Mouse (Mus musculus) brain, embryonic 14.5 days (tissue): Measurements from ENCODE around the gene Sept5.

Experiments
- CTCF ChIP-seq: fragments of 200-500 bp; IDR thresholded peaks from 2 replicates; pipeline ENCODE4 v1.5.1; 2012; ENCODE audit warnings: inconsistent platforms, mild to moderate bottlenecking, moderate library complexity, borderline replicate concordance; ENCODE audit not compliant: insufficient read depth, insufficient read length; ENCODE audit errors: extremely low read depth
- POLR2A ChIP-seq: fragments of 200-500 bp; IDR thresholded peaks from 2 replicates; pipeline ENCODE4 v1.6.1; 2012; ENCODE audit warnings: mild to moderate bottlenecking, inconsistent platforms, borderline replicate concordance; ENCODE audit not compliant: poor library complexity, insufficient read depth, insufficient read length, severe bottlenecking; ENCODE audit errors: extremely low read depth

GRCm38 (mm10) chr16:18653290-18654160 is 23.8 kb upstream of the Sept5 start:
- TF ChIP-seq CTCF (no peak), POLR2A (no peak)
